Mouse (Mus musculus) embryonic facial prominence, embryonic 14.5 days (tissue): ENCODE data around the gene Serpina3b. TPM values are rescaled to one million over a fixed set of nuclear protein-coding genes. Genes with fewer than 3 reads are reported as not detected.
A peak's percentile ranks its signal among the peaks of the same experiment; 100 is the strongest.
"Not testable (repeated sequence)": the region's sequence is repeated elsewhere in the genome, so short reads cannot be mapped to it uniquely, and the experiment has no call there.

Experiments
- ATAC-seq: fragments of 200-750 bp; cut with Nextera tagmentation; 2 replicates; pipeline ENCODE4 v1.8.0; 2017; ENCODE audit warnings: low read depth, moderate number of reproducible peaks, moderate TSS enrichment
- DNase-seq: peaks from one replicate; pipeline ENCODE4 v3.0.0-alpha.2; 2015; ENCODE audit warnings: low spot score
- H3K27ac ChIP-seq: fragments of 300-500 bp; sonication (generic); replicated peaks from 2 replicates; pipeline ENCODE4 v1.5.1; 2014; ENCODE audit warnings: low read depth, mild to moderate bottlenecking, low read length, moderate library complexity
- H3K27me3 ChIP-seq: fragments of 300-500 bp; sonication (generic); replicated peaks from 2 replicates; pipeline ENCODE4 v1.6.1; 2014; ENCODE audit warnings: low read length; ENCODE audit not compliant: control insufficient read depth, insufficient read depth
- H3K36me3 ChIP-seq: fragments of 300-500 bp; sonication (generic); 2 replicates; pipeline ENCODE4 v1.6.1; 2014; ENCODE audit warnings: low read length, mixed read lengths; ENCODE audit not compliant: control insufficient read depth, insufficient read depth
- H3K4me1 ChIP-seq: fragments of 300-500 bp; sonication (generic); 2 replicates; pipeline ENCODE4 v1.6.1; 2014; ENCODE audit warnings: antibody characterized with exemption, low read length; ENCODE audit not compliant: control insufficient read depth, insufficient read depth
- H3K4me2 ChIP-seq: fragments of 300-500 bp; sonication (generic); 2 replicates; pipeline ENCODE4 v1.6.1; 2014; ENCODE audit warnings: low read depth, mild to moderate bottlenecking, low read length, moderate library complexity, mixed read lengths
- H3K4me3 ChIP-seq: fragments of 300-500 bp; sonication (generic); 2 replicates; pipeline ENCODE4 v1.5.1; 2014; ENCODE audit warnings: low read depth, mild to moderate bottlenecking, low read length
- H3K9ac ChIP-seq: fragments of 300-500 bp; sonication (generic); 2 replicates; pipeline ENCODE4 v1.6.1; 2014; ENCODE audit warnings: low read depth, mild to moderate bottlenecking, low read length, moderate library complexity, mixed read lengths
- H3K9me3 ChIP-seq: fragments of 300-500 bp; sonication (generic); 2 replicates; pipeline ENCODE4 v1.6.1; 2016; ENCODE audit warnings: low read length; ENCODE audit not compliant: control insufficient read depth
- WGBS: fragments of 180-500 bp; shearing (Covaris S2); extraction: QIAGEN DNeasy Blood & Tissue Kit; methylation state at CpG from one replicate; pipeline ENCODE4 v1.1.7; 2014; 5-methylcytosine and 5-hydroxymethylcytosine counted together
- polyA plus RNA-seq: library from polyadenylated mRNA; unstranded; fragments of >200 nt; fragmentation: Nextera tagmentation; extraction: Ambion mirVana; gene quantifications from 2 replicates; pipeline ENCODE4 v1.2.1, GENCODE M21; 2014

The Serpina3b gene
- not detected in 2 replicates for polyA plus RNA-seq

DNA sequence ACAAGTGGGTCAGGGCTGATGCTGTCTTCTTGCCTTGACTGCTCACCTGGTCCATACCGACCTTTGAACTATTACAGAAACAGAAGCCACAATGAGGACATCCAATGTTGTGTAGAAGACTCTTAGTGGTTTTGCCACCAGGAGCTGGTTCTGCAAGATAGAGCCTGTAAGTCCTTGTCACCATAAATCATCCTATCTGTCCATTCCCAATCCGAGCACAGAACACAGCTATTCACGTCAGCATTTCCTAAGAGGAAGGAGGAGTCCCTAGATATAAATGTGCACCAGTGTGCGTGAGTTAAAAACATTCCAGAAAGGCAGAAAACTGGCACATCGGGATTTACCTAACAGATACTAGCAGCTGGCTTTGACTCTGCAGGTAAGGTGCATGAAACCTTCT, at the start of gene Serpina3b:
Gene Serpina3b, plus strand, starts transcription at position 301 of the 400 bp plus-strand sequence.
- Histone ChIP-seq H3K4me1 (no peaks in the 10 kb centered on the region), H3K9ac (no peak within 1 kb of the TSS), H3K9me3 (no peaks in the 10 kb centered on the region), H3K4me3 (no peak within 1 kb of the TSS), H3K27me3 (no peaks in the 10 kb centered on the region), H3K4me2 (no peak within 1 kb of the TSS), H3K27ac (no peak within 1 kb of the TSS), H3K36me3 (no peaks in the 10 kb centered on the region)
- WGBS, result 80% methylated on average over 5 of the region's 5 CpGs
- DNase-seq, result no peak
- ATAC-seq, result no peak

DNA sequence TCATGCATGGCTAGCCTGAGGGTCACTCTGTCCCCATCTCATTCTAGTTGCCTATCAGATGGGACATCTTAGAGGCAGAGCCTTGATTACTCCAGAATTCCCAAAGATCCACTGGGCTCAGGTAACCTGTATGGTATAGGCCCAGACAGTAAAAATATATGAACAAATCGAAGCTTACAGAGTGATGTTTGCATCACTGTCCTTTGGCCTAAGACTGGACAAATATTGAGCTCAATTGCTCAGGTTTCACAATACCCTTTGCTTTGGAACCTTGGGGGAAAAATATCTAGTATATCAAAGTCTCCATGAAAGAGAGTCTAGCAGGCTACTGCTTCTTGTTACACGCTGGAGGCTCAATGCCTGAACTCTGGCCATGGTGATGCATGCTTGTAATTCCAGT, 37.7 kb upstream of the Serpina3b start:
- H3K9me3 ChIP-seq, result peaks cover 4% of the 10 kb centered on the region; the same call in 1 of the 2 replicates
- no peak for DNase-seq
- no peak for ATAC-seq
- no peaks in the 10 kb centered on the region for H3K4me1 ChIP-seq
- no peak overlapping the region for H3K4me3 ChIP-seq
- H3K36me3 ChIP-seq, result no peaks in the 10 kb centered on the region
- no peak overlapping the region for H3K4me2 ChIP-seq
- no peak overlapping the region for H3K27ac ChIP-seq
- no peaks in the 10 kb centered on the region for H3K27me3 ChIP-seq
- WGBS, result 73% methylated on average over 2 of the region's 2 CpGs
- no peak overlapping the region for H3K9ac ChIP-seq

DNA sequence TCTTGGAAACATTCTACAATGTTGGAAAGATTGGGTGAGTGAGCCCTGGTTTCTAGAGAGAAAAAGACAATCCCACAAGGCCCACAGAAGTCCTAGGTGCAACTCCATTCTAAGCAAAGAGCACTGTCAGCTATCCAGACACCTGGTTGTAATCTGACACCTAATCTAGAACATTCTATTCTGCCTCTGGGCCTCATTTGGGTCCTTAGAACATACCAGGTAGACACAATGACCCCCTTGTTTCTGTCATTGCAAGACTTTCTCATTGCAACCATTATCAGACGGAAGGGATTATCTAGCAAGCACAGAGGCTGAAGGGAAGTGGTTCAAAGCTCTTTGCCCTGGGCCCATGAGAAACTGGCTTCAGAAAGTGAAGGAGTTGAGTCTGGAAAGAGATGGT, 36.5 kb upstream of the Serpina3b start:
- Histone ChIP-seq H3K27ac (no peak overlapping the region), H3K4me1 (no peaks in the 10 kb centered on the region), H3K36me3 (no peaks in the 10 kb centered on the region), H3K9ac (no peak overlapping the region), H3K9me3 (peaks cover 4% of the 10 kb centered on the region; the same call in 1 of the 2 replicates), H3K27me3 (no peaks in the 10 kb centered on the region), H3K4me2 (no peak overlapping the region), H3K4me3 (no peak overlapping the region)
- DNase-seq, result no peak
- no peak for ATAC-seq
- 67% methylated on average over 1 of the region's 1 CpGs for WGBS

DNA sequence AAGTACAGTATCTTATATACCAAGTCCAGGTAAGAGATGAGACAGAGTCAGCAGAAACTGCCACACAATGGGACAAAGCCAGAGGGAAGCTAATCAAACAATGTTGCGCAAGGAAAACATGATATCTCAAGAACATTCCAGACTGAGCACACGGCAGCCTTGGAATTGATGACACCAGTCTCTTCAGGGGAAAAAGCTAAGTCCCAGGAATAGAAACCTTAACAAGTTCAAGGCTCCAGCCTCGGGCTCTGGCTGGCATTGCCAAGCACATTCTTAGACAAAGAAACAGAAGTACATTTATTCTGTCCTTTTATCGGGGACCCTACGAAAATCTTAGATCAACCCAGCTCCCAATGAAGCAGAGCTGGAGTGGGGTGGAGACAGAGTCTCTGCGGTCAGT, 27.0 kb upstream of the Serpina3b start, which contains the start of gene Serpina5:
Gene Serpina5, plus strand, starts transcription at position 346 of the 400 bp plus-strand sequence.
- Histone ChIP-seq H3K9me3 (no peaks in the 10 kb centered on the region), H3K27me3 (no peaks in the 10 kb centered on the region), H3K36me3 (no peaks in the 10 kb centered on the region), H3K4me2 (no peak within 1 kb of the TSS), H3K27ac (no peak within 1 kb of the TSS), H3K9ac (no peak within 1 kb of the TSS), H3K4me1 (no peaks in the 10 kb centered on the region), H3K4me3 (no peak within 1 kb of the TSS)
- DNase-seq (no peak), ATAC-seq (no peak)
- 84% methylated on average over 6 of the region's 6 CpGs for WGBS

DNA sequence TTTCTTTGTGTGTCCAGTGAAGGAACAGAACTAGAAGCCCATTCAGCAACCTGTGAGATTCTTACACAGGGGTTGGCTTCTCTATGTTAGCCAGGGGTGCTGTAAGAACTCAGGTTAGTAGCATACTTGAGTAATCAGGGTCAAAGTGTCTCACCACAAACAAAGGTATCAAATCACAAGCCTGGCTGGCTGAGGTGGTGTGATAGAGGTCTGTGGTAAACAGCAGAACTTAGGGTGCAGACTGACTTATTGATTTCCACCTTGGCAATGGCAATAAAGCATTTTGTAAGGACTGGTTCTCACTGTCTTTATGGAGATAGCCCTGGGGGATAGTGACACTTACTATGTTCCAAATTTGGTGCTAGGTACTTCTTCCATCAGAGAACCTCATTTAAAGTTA, 21.9 kb upstream of the Serpina3b start:
- no peaks in the 10 kb centered on the region for H3K9me3 ChIP-seq
- H3K9ac ChIP-seq, result no peak overlapping the region
- DNase-seq (no peak), ATAC-seq (no peak)
- H3K4me3 ChIP-seq, result no peak overlapping the region
- no peak overlapping the region for H3K4me2 ChIP-seq
- no peaks in the 10 kb centered on the region for H3K4me1 ChIP-seq
- no peaks in the 10 kb centered on the region for H3K36me3 ChIP-seq
- no peak overlapping the region for H3K27ac ChIP-seq
- no peaks in the 10 kb centered on the region for H3K27me3 ChIP-seq

DNA sequence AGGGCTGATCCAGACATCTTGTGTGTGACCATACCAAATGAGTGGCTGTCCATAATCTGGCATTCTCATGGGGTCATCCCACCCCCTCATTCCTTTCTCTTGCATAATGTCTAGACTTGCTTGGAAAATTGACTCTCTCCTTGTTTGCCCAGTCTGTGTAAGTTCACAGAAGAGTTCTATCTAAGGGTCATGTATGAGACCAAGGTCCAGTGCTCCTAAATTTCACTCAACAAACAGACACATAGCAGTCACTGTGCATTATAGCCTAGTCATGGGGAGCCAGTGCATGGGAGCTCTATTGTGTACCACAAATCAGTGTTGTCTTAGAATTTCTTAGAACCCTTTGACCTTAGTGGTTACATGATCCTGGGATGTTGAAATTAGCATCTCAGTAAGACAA, 20.9 kb upstream of the Serpina3b start:
- Histone ChIP-seq H3K27ac (no peak overlapping the region), H3K4me3 (no peak overlapping the region), H3K4me2 (no peak overlapping the region), H3K9me3 (no peaks in the 10 kb centered on the region), H3K36me3 (no peaks in the 10 kb centered on the region), H3K4me1 (no peaks in the 10 kb centered on the region), H3K27me3 (no peaks in the 10 kb centered on the region), H3K9ac (no peak overlapping the region)
- no peak for DNase-seq
- no peak for ATAC-seq

DNA sequence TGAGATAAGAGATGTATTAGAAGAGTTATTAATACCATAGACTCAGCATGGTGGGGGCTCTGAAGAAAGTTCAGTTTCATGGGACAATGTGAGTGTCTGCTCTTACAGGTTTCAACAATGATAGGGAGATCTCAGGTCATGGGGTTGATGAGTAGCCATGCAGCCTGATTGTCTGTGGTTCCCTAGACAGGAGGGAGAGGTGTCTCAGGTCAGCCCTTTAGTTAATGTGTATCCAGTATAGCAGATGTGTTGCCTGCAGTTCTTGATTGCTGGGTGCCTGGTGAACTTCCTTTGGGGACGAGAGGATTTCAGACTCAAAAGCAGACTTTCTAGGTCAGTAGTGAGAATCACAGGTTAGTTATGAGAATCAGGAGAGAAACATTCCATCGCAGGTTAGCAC, 19.3 kb upstream of the Serpina3b start:
- no peak overlapping the region for H3K27ac ChIP-seq
- DNase-seq (no peak), ATAC-seq (no peak)
- H3K27me3 ChIP-seq, result no peaks in the 10 kb centered on the region
- H3K4me3 ChIP-seq, result no peak overlapping the region
- H3K36me3 ChIP-seq, result no peaks in the 10 kb centered on the region
- H3K9ac ChIP-seq, result no peak overlapping the region
- 75% methylated on average over 2 of the region's 2 CpGs for WGBS
- H3K9me3 ChIP-seq, result no peaks in the 10 kb centered on the region
- no peak overlapping the region for H3K4me2 ChIP-seq
- H3K4me1 ChIP-seq, result no peaks in the 10 kb centered on the region

DNA sequence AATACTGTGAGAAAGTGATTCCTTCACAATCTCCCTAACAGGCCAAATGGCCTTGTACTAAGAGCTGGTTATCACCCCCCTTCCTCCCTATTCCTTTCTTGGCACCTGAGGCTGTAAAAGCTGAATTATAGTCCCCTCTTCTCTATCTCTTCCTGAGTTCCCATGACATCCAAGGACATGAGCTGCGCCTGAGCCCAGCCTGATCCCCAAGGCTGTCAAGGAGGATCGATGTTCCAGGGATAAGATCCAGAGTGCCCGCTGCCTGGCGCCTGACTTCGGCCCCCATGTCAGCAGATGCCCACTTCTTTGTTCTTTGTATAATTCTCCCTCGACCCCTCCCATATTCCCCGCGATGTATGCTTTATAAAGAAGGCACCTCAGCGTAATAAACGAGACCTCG, 15.5 kb upstream of the Serpina3b start, which contains the start of gene Serpina3a:
Gene Serpina3a, plus strand, starts transcription at position 392 of the 400 bp plus-strand sequence.
- not testable (repeated sequence) for H3K27ac ChIP-seq, H3K36me3 ChIP-seq, DNase-seq, H3K4me3 ChIP-seq, H3K27me3 ChIP-seq, H3K4me1 ChIP-seq, H3K9me3 ChIP-seq, ATAC-seq, H3K4me2 ChIP-seq, H3K9ac ChIP-seq
- 94% methylated on average over 9 of the region's 11 CpGs for WGBS

DNA sequence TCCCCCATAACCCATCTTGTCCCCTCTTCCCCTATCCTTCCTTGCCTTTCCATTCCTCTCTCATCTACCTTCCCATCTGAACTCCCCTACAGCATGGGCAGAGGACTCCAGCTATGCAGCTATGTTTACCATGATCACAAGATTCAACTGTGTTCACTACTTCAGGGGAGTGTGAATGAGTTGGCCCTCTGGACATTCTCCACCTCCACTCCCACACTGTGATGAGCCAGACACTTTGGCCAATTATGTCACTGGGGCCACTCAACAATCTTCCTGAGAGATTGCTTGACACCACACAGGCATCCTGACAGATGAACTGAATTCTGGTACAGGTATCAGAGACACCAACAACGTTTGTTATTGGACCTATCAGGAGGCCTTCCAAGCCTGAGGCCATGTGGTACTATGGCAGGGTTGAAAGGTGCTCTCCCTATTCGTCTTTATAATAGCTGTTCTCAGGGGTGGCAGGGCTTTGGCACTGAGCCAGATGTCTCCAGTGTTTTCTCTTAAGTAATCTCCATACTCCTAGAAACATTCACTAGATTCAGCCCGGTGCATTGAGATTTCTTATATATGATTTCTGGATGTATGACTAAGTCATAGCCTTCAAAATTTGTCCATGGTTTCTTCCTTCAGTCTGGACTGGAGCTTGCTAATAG, 12.7 kb upstream of the Serpina3b start:
- Histone ChIP-seq H3K9me3 (no peaks in the 10 kb centered on the region), H3K4me3 (no peak overlapping the region), H3K27me3 (no peaks in the 10 kb centered on the region), H3K36me3 (no peaks in the 10 kb centered on the region), H3K9ac (no peak overlapping the region), H3K4me1 (no peaks in the 10 kb centered on the region), H3K4me2 (no peak overlapping the region), H3K27ac (no peak overlapping the region)
- WGBS, result 40% methylated on average over 3 of the region's 3 CpGs
- ATAC-seq (no peak), DNase-seq (peak; percentile 1)
